Mouse (Mus musculus): Measurements from ENCODE around the gene Capn10.
"Not testable (repeated sequence)": the region's sequence is repeated elsewhere in the genome, so short reads cannot be mapped to it uniquely, and the experiment has no call there.

Capn10 gene

GRCm38 (mm10) chr1:92920474-92921200 lies 13.5 kb upstream of the Capn10 start:
- no peak for DNase-seq

DNA sequence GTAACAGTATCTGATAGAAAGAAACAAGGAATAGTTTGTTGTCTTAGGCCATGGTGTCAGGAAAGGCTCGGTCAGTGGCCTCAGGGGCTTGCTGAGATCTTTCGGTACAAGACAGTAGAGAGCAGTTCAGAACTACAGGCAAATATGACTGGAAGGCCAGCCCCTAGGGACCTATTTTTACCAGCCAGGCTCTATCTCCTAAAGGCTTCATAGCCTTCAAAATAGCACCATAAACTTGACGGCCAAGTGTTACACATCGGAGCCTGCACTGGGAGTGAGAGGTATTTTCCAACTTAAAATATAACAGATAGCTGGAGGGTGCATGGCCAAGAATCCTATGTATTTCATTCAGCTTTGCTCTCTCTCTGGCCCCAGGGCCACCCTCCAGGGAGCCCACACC lies 12.7 kb upstream of the Capn10 start:
- no peak for DNase-seq

DNA sequence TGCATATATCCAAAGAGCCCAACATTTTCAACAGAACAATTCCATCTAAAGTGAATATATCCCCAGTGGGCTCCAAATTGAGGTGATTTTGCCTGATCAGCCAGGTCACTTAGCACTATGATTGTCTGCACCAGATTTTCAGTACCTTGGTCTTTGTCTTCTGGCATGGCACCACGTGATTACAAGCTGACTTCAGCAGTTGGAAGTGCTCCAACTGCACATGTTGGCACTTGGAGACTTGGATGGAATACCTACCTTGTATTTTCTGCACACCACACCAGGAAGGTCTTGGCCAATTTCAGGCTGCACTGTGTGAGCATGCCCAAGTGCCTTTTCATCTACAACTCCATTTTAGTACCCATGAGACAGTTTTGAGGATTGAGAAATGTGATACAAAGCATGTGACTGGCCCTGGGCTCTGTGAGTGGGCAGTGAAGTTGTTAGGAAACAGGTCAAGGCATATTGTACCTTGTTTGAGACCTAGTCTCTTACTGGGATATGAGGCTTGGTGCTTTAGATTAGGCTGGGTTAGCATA lies 3.9 kb upstream of the Capn10 start:
- no peak for DNase-seq

DNA sequence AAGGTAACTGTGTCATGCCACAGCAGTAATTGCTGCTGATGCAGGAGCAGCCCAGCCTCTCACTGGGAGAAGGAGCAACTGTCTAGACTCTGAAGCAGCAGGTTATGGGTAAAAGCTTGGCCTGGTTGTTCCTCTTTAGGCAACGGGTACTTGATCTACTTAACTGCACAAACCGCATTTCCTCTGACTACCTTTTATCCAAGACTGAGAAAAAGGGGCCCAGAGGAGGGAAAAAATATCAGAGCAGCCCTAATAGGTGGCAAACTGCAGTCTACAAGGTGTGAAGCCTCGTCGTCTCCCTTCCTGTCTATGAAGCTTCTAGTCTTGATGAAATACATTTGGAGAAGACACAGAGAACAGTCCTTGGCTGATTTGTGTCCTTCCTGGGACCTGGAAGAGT lies 565 bp upstream of the Capn10 start:
- DNase-seq = no peak

GRCm38 (mm10) chr1:92935054-92935962 lies 1.1 kb downstream of the Capn10 start:
- DNase-seq = no peak

DNA sequence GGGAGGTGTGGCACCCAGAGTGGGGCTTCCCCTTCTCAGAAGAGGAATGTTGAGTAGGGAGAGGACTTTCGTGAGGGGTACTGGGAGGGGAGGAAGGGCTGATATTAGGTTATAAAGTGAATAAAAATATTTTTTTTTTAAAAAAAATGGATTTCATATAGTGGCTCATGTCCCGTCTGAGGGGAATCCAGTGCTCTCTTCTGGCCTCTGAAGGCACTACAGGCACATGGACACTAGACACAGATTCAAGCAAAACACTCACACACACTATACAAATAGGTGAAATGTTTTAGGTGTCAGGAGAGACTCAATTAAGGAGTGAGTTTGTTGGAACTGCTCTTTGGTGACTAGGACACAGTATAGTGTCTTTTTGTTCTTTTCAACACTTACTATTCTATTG lies 1.8 kb downstream of the Capn10 start:
- no peak for DNase-seq

DNA sequence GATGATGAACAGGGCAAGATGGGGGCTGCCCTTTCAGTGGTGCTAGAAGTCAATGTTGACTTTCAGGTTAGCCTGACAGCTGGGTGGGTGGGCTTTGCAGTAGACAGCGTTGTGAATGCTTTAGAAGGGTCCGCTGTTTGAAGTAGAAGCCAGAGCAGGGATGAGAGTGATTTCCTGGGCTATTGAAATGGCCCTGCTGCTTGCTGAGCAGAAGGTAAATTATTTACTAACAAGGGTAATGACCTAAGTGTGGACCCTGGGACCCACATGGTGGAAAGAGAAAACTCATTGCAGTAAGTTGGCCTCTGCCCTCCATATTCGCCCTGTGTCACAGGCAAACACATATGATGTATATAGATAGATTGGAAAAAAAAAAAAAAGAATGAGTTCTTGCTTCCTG lies 2.3 kb downstream of the Capn10 start:
- DNase-seq = no peak

- no peak for DNase-seq
Measured at GRCm38 (mm10) chr1:92937797-92938196, 3.6 kb downstream of the Capn10 start.

DNA sequence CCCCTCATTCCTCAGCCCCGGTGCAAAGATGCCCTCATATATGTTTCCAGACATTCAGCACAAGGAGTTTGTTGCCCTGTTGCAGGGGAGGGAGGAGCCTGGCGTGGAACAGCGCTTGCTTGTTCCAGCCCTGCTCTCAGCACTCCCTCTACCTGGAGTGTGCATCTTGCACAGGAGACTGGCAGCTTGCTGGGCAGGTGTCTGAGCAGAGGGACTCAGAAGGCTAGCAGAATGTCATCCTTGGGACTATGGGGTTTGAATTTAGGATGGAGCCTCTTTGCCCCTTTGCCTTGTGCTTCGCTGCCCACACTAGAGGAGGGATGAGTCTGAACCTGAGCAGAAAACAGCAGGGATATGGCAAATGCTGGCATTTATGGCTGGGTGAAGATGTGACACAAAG lies 5.6 kb downstream of the Capn10 start:
- no peak for DNase-seq

DNA sequence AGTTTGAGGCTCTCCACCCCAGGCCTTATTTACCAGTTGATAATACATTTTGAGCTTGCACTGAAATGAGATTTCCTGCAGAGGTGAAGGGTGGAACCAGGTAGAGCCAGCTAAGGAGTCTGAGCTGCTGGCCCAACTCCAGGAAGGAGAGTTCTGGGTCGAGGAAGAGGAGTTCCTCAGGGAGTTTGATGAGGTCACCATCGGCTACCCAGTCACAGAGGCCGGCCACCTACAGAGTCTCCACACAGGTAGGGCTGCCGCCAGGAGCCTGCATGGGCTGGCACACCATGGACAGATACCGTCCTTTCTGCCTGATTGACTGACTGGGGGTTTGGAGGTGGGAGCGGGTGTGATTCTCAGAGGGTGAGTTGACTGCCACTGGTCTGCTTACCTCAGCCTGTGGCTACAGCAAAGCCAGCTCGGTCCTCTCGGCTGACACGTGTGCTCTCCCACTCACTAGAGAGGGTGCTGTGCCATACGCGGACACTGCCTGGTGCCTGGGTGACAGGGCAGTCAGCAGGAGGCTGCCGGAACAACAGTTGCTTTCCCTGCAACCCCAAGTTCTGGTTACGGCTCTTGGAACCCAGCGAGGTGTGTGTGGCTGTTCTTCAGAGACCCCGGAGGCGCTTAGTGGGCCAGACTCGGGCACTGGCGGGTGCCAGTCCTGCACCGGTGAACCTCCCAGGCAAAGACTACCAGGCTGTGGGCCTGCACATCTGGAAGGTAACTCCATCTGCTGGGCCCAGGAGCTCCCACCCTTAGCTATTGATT lies 9.2 kb downstream of the Capn10 start:
- DNase-seq = no peak

GRCm38 (mm10) chr1:92947966-92948365 lies 13.8 kb downstream of the Capn10 start:
- no peak for DNase-seq

GRCm38 (mm10) chr1:92949426-92949825 lies 15.2 kb downstream of the Capn10 start:
- DNase-seq = no peak

- no peak for DNase-seq
Measured at GRCm38 (mm10) chr1:92950607-92951006, 16.4 kb downstream of the Capn10 start, which contains the start of gene Gpr35. Gene Gpr35 (plus strand): TSS chr1:92950865.

DNA sequence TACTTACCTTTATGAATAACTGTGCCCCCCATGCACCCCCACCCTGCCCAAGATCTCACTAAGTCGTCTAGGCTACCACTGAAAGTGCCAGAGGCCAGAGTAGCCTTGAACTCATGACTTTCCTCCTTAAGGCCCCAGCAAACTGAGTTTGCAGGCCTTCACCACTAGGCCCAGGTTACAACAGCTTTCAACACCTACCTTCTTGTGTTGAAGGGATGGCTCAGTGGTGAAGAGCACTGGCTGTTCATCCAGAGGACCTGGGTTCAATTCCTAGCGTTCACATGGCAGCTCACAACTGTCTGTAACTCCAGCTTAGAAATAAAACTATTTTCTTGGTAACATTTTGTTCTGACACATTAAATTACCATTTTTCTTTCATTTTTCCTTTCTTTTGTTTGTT lies 19.5 kb downstream of the Capn10 start:
- no peak for DNase-seq

DNA sequence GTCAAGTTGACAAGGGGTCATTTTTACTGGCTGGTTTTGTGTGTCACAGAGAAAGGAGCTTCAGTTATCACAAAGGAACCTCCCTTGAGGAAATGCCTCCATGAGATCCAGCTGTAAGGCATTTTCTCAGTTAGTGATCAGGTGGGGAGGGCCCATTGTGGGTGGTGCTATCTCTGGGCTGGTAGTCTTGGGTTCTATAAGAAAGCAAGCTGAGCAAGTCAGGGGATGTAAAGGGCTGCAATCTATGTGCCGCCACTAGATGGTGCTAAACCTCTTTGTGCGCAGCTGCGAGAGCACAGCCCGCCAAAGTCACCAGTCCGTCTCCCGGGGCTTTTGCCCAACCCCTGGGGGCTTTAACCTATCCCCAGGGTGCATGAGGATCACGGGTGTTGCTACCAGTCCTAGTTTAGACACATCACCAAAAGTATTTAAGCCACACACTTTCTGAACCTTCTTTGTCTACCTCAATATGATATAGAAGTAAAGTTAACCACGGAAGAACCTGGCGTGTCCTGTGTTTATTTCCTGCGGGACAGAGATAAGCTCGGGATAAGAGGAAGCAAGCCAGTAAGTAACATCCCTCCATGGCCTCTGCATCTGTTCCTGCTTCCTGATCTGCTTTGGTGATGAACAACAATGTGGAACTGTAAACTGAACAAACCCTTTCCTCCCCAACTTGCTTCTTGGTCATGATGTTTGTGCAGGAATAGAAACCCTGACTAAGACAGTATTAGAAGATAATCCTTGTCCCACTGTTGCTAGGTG lies 22.6 kb downstream of the Capn10 start:
- peak; percentile 59 for DNase-seq

DNA sequence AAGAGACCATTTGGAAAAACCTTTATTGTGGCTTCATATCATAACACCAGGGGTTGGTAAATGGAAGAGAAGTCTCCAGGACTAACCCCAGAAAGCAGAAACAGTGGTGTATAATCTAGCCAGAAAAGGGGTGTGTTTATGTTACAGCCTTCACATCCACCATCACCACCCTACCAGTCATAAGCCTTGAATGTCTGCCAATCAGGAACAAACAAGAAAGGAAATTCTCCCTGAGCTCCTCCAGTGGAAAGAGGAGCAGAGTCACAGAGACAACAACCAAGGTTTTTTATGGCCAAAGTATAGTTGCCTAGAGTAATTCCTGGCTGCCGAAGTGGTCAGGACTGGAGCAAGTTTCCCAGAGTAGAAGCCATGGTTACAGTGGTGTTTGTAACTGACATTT lies 24.8 kb downstream of the Capn10 start:
- DNase-seq = no peak

DNA sequence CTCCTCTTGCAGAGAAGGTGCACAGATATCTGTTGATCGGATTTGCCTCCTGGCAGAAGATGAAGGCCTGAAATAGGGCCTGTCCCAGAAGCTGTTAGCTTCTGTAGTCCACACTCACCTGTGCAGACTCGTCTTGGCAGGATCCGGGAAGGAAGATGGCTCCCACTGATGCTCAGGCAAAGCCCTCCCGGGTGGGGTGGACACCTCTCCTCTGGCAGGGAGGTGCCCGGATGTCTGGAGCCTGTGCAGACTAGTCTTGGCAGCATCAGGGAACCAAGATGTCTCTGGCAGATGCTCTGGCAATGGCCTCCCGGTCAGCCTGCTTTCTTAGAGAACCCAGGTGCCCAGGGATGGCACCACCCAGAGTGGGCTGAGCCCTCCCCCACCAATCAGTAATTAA lies 36.6 kb downstream of the Capn10 start:
- not testable (repeated sequence) for DNase-seq

DNA sequence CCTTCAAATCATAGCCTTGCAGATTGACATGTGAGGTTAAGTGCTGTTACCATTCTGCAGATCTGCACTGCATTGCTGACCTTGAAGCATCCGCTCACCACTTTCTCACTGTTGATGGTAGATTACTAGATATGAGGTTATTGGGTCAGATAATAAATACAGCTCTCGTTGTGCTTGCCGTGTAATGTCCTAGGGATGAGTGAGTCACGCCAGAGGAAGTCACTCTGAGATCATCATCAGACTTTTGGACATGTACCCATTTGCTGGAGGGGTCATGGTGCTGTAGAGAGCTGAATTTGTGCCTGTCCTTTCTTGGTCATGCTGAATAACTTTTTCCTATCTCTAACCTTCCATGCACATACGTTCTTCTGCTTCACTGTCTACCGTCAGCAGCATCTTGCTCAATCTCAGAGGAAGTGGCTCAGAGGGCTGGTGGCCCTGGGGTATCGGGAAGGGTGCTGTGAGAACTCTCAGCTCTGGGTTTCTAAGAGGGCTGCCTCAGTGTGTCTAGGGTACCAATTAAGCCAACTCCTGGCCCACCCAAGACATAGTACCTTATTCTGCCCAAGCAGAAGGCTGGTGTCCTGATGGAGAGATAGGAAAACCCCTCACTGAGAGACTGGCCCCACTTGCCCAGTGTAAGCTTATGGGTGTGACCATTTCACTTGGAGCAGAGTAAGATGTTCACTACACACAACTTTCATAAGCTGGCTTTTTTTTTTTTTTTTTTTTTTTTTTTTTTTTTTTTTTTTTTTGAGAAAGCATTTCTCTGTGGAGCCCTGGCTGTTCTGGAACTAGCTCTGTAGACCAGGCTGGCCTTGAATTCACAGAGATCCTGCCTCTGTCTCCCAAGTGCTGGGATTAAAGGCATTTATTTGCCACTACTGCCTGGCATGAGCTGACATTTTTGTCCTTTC lies 38.0 kb downstream of the Capn10 start:
- DNase-seq = no peak

GRCm38 (mm10) chr1:92972854-92973253 lies 38.7 kb downstream of the Capn10 start:
- no peak for DNase-seq

DNA sequence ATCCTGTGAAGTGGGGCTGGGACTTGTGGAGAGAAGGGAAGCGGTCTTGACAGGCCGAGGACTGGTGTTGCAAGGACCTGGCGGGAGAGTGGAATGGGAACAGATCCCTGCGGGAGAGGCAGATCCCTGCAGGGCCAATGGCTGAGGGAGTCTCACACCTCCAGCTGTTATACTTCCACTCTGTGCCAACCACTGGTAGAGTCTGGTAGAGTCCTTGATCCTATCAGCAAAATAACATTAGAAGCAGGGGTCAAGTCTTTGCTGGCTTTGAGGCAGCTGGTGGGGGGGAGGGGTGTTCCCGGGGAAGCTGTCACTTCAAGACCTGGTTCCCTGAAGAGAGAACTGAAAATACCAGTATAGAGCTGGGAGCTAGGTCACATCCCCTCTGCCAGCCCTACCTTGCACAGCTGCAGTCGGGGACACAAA lies 42.0 kb downstream of the Capn10 start:
- DNase-seq = no peak

DNA sequence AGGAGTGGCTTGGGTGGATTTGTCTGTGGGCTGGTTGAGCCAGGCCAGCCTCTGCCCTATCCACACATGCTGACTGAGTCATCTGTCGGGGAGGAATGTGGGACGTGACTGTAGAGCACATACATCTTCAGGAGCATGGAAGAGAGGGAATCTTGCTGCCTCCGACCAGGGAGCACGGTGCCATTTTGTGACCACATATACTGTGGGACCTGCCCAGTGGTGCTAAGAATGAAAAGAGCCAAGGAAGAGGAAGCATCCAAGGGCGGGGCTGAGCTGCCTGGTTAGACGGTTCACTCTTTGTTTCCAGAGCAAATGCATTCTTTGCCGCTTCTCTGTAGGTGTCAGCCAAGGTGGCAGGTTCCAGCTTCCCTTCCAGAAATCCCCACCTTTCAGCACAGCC lies 44.5 kb downstream of the Capn10 start:
- DNase-seq = no peak
